Mouse (Mus musculus) small intestine, adult 2 months (tissue): Measurements from ENCODE around the gene Add2.

Experiments used
- CTCF ChIP-seq: fragments of 200-500 bp; IDR thresholded peaks from 2 replicates; pipeline ENCODE4 v1.5.1; 2012; ENCODE audit warnings: low read depth, mild to moderate bottlenecking, control low read depth, inconsistent platforms, low read length, moderate library complexity, mixed read lengths; ENCODE audit not compliant: insufficient replicate concordance, insufficient read length; ENCODE audit errors: extremely low read depth
- POLR2A ChIP-seq: fragments of 200-500 bp; IDR thresholded peaks from 2 replicates; pipeline ENCODE4 v1.6.1; 2012; ENCODE audit warnings: low read depth, mild to moderate bottlenecking, control low read depth, inconsistent platforms, low read length, moderate library complexity

DNA sequence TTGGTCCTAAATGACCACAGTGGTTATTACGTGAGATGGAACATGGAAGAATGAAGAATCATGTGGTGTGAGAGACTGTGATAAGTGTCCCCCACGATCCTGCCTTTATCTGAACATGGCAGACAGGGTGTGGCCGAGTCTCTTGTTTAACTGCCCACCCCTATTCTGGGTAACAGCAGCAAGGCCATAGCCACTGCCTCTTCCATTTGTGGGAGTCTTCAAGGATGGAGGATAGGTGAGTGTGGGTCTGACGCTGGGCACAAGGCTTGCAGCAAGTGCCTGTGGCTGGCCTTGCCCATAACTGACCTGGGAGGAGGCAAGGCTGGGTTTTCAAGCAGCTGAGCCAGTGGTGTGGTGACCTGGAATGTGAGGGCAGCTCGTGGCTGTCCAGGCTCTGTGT is 49.4 kb downstream of the Add2 start:
- TF ChIP-seq POLR2A (no peak), CTCF (no peak)
